ENCODE assay signal across 8 mouse cellular contexts in the genomic region with DNA sequence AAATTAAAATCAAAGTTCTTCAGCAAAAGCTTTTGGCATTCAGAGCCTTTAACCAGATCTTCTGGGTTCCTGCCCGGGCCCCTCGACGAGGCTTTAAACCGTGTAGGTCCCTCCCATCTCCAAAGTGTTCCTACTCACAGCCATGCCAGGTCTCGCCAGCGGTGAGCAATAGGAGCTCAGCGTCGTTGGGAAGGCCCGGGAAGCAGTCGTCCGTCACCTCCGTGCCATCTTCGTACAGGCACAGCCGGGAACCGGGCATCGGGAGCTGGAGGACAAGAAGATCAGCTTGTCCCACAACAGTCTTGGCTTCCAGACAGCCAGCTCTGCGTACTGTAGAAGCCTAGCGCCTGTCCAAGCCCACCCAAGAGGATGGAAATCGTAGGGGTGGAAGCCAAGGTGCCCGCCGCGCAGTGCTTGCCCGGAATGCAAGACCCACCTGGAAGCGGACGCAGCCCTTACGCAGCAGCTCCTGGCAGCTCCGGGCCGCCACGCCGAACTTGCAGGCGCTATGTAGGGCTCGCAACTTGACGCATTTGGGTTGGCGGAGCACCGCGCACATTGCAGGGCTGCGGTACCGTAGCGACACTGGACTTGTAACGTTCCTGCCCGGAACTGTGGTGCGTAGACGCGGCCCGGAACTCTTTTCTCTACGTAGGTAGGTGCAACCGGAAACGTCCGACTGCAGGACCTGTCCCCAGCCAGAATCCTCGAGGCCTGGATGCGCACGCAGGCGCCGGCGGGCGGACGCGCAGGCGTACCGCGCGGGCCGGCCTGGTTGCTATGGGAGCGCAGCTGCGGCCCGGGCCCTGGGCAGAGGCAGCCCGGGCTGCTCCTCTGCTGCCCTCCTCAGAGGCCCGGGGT. TPM values are rescaled to one million over a fixed set of nuclear protein-coding genes. Genes with fewer than 3 reads are reported as not detected.
A peak's percentile ranks its signal among the peaks of the same experiment; 100 is the strongest.
DNase-seq lines count a peak whose midpoint lies in the region; ATAC-seq and TF ChIP-seq lines count a peak whose summit lies in the region.

A gene (minus strand): TSS at position 696 of the 861 bp plus-strand sequence.
A gene (plus strand): TSS at position 764 of the 861 bp plus-strand sequence.

- peak within 1 kb of the TSS; percentile 92 for H3K9ac ChIP-seq in ES-E14 (ENCODE audit: insufficient read depth, low read depth, low read length, poor library complexity, severe bottlenecking)
- peak within 1 kb of the TSS; percentile 83 for H3K9ac ChIP-seq in forebrain, embryonic 16.5 days (replicated peaks; ENCODE audit: low read depth, low read length)
- H3K9ac ChIP-seq in lung, embryonic 14.5 days, result peak within 1 kb of the TSS; percentile 66

- H3K4me1 ChIP-seq in ES-E14 (ENCODE audit: control insufficient read depth in 2 of 2, insufficient read depth in 2 of 2, low read length in 2 of 2, poor library complexity in 1 of 2), result no peaks in the 10 kb centered on the region
- H3K4me1 ChIP-seq in forebrain, embryonic 16.5 days (replicated peaks; ENCODE audit: control insufficient read depth, insufficient read depth, low read length), result peaks cover 24% of the 10 kb centered on the region
- H3K4me1 ChIP-seq in lung, embryonic 14.5 days (ENCODE audit: insufficient read depth), result peaks cover 4% of the 10 kb centered on the region
- H3K4me1 ChIP-seq in olfactory bulb, adult 2 months (ENCODE audit: control insufficient read depth, insufficient read depth, low read length), result peaks cover 18% of the 10 kb centered on the region
- peaks cover 9% of the 10 kb centered on the region for H3K4me1 ChIP-seq in thymus, adult 2 months (replicated peaks; ENCODE audit: control insufficient read depth, insufficient read depth, low read length)

- ATAC-seq in forebrain, embryonic 16.5 days, result peak; percentile 99
- peak; percentile 99 for ATAC-seq in lung, embryonic 14.5 days (ENCODE audit: insufficient read depth)

- intact Hi-C loops in heart, postnatal 36 days (cut with DNase I), result loop anchor here (2.0 kb wide), 1 partner anchor 36 kb away; a partner anchor contains a TSS

- peak; percentile 57 for TF ChIP-seq POLR2A in olfactory bulb, adult 2 months (IDR thresholded peaks at IDR 0.05; ENCODE audit: insufficient read depth, low read depth, low read length)
- TF ChIP-seq POLR2A in thymus, adult 2 months (IDR thresholded peaks at IDR 0.05; ENCODE audit: control insufficient read depth, extremely low read depth, insufficient read depth, low read length, poor library complexity), result no peak

- DNase-seq in ES-E14 (ENCODE audit: low read depth, low spot score), result peak; percentile 80
- DNase-seq in cerebellum, adult 11-12 months, result peak; percentile 90
- DNase-seq in heart, postnatal 36 days, result peak; percentile 95 to 96
- peak; percentile 92 to 95 for DNase-seq in layer of hippocampus, adult 2 months (ENCODE audit: low spot score in 2 of 2)
- peak; percentile 97 for DNase-seq in lung, embryonic 14.5 days
- DNase-seq in thymus, adult 2 months, result peak; percentile 87

- peak; percentile 25 for TF ChIP-seq CTCF in layer of hippocampus, adult 2 months (conservative IDR thresholded peaks at IDR 0.05)
- no peak for TF ChIP-seq CTCF in lung, embryonic 14.5 days (IDR thresholded peaks at IDR 0.05; ENCODE audit: low read depth)
- no peak for TF ChIP-seq CTCF in olfactory bulb, adult 2 months (IDR thresholded peaks at IDR 0.05; ENCODE audit: insufficient read depth, low read depth, low read length)
- TF ChIP-seq CTCF in thymus, adult 2 months (IDR thresholded peaks at IDR 0.05; ENCODE audit: borderline replicate concordance, control insufficient read depth, extremely low read depth, insufficient read depth, low read length, poor library complexity), result peak; percentile 53; the same call in 1 of the 2 replicates

- no peaks in the 10 kb centered on the region for H3K27me3 ChIP-seq in forebrain, embryonic 16.5 days (replicated peaks; ENCODE audit: control insufficient read depth, insufficient read depth, low read length)
- no peaks in the 10 kb centered on the region for H3K27me3 ChIP-seq in lung, embryonic 14.5 days (ENCODE audit: insufficient read depth, low read length)
- H3K27me3 ChIP-seq in thymus, adult 2 months (ENCODE audit: control insufficient read depth, insufficient read depth, low read length), result no peaks in the 10 kb centered on the region

- H3K9me3 ChIP-seq in ES-E14 (ENCODE audit: control insufficient read depth, insufficient read depth, low read depth, low read length), result no peaks in the 10 kb centered on the region
- no peaks in the 10 kb centered on the region for H3K9me3 ChIP-seq in forebrain, embryonic 16.5 days (ENCODE audit: control insufficient read depth, low read length)
- no peaks in the 10 kb centered on the region for H3K9me3 ChIP-seq in lung, embryonic 14.5 days (ENCODE audit: low read depth, low read length)

- WGBS in forebrain, embryonic 16.5 days, result 1% methylated on average over 68 of the region's 68 CpGs
- under 1% methylated on average over 68 of the region's 68 CpGs for WGBS in lung, embryonic 14.5 days
- WGBS in olfactory bulb, adult 2 months, result under 1% methylated on average over 68 of the region's 68 CpGs
- under 1% methylated on average over 68 of the region's 68 CpGs for whole genome bisulfite sequencing in thymus, adult 2 months

- peak within 1 kb of the TSS; percentile 75 for H3K4me2 ChIP-seq in forebrain, embryonic 16.5 days (ENCODE audit: low read length)
- peak within 1 kb of the TSS; percentile 73 for H3K4me2 ChIP-seq in lung, embryonic 14.5 days

- no peak within 1 kb of the TSS for H3K27ac ChIP-seq in ES-E14 (ENCODE audit: insufficient read depth, low read depth, low read length, poor library complexity, severe bottlenecking)
- H3K27ac ChIP-seq in forebrain, embryonic 16.5 days (ENCODE audit: low read length), result peak within 1 kb of the TSS; percentile 54; the same call in 1 of the 2 replicates
- peak within 1 kb of the TSS; percentile 95 for H3K27ac ChIP-seq in layer of hippocampus, adult 2 months
- H3K27ac ChIP-seq in lung, embryonic 14.5 days (ENCODE audit: low read depth), result no peak within 1 kb of the TSS
- peak within 1 kb of the TSS; percentile 43 for H3K27ac ChIP-seq in olfactory bulb, adult 2 months (ENCODE audit: insufficient read depth, low read depth, low read length)
- no peak within 1 kb of the TSS for H3K27ac ChIP-seq in thymus, adult 2 months (ENCODE audit: control insufficient read depth, insufficient read depth, low read length)

- H3K36me3 ChIP-seq in ES-E14 (ENCODE audit: control insufficient read depth, insufficient read depth, low read length, poor library complexity, severe bottlenecking), result peaks cover 2% of the 10 kb centered on the region; the same call in 1 of the 2 replicates
- H3K36me3 ChIP-seq in forebrain, embryonic 16.5 days (ENCODE audit: control insufficient read depth, insufficient read depth), result peaks cover 5% of the 10 kb centered on the region
- peaks cover 23% of the 10 kb centered on the region for H3K36me3 ChIP-seq in lung, embryonic 14.5 days (ENCODE audit: insufficient read depth)
- H3K36me3 ChIP-seq in thymus, adult 2 months (ENCODE audit: control insufficient read depth, insufficient read depth, low read length), result peaks cover 5% of the 10 kb centered on the region

- peak within 1 kb of the TSS; percentile 80 to 97 for H3K4me3 ChIP-seq in ES-E14 (ENCODE audit: insufficient read depth in 1 of 2, low read depth in 1 of 2, low read length in 2 of 2, poor library complexity in 1 of 2, severe bottlenecking in 1 of 2)
- peak within 1 kb of the TSS; percentile 74 for H3K4me3 ChIP-seq in forebrain, embryonic 16.5 days (replicated peaks; ENCODE audit: low read length)
- H3K4me3 ChIP-seq in layer of hippocampus, adult 2 months, result peak within 1 kb of the TSS; percentile 89
- H3K4me3 ChIP-seq in lung, embryonic 14.5 days (ENCODE audit: low read depth, low read length), result peak within 1 kb of the TSS; percentile 72
- peak within 1 kb of the TSS; percentile 69 for H3K4me3 ChIP-seq in olfactory bulb, adult 2 months (ENCODE audit: insufficient read depth, low read depth, low read length)
- H3K4me3 ChIP-seq in thymus, adult 2 months (ENCODE audit: control insufficient read depth, insufficient read depth, low read length), result peak within 1 kb of the TSS; percentile 95

- in situ Hi-C loops in ES-E14 (cut with MboI; ENCODE audit: low sequenced_read_pairs in 2 of 2, unreplicated experiment in 2 of 2), result no loop called here

TF ChIP-seq in ES-E14, 5 proteins besides CTCF, POLR2A, EP300 and RAD21:
- TF ChIP-seq ZC3H11A (IDR thresholded peaks at IDR 0.05; ENCODE audit: borderline replicate concordance, low read depth, low read length) (no peak), MAFK (IDR thresholded peaks at IDR 0.05; ENCODE audit: insufficient read depth, low read depth, low read length) (no peak), HCFC1 (IDR thresholded peaks at IDR 0.05; ENCODE audit: borderline replicate concordance, insufficient read depth, low read length) (peak; percentile 93), ZNF384 (IDR thresholded peaks at IDR 0.05; ENCODE audit: low read depth, low read length) (no peak), CHD2 (IDR thresholded peaks at IDR 0.05; ENCODE audit: low read depth, low read length) (0 out of 2 replicates have a peak, but pooled peaks have one; percentile 22)

RNA-seq across cellular contexts. Expression of the first gene that starts in this region (rescaled TPM):
- 14.4 and 15.1 TPM in 2 replicates for total RNA-seq in ES-E14 (2012; rRNA removed)
- polyA plus RNA-seq in forebrain, embryonic 16.5 days (2015; fragmentation: Nextera tagmentation; extraction: Ambion mirVana), result 12.3 and 13.1 TPM in 2 replicates
- 1 to 10 TPM; 3.7 to 4.4 TPM for total RNA-seq in heart, postnatal 36 days (2021)
- total RNA-seq in layer of hippocampus, adult 2 months (2021), result 10 to 100 TPM; 17.2 to 18.3 TPM
- polyA plus RNA-seq in lung, embryonic 14.5 days (2014; fragmentation: Nextera tagmentation; extraction: Ambion mirVana), result 11.1 and 12.4 TPM in 2 replicates
- not detected in 2 replicates for polyA plus RNA-seq in olfactory bulb, adult 2 months (2012; ENCODE audit: insufficient read depth, insufficient read length, low replicate concordance, missing spikeins)
- polyA plus RNA-seq in thymus, adult 2 months (2012; rRNA removed), result 50.1 and 54.6 TPM in 2 replicates

RNA-seq across cellular contexts. Expression of the second gene that starts in this region (rescaled TPM):
- total RNA-seq in ES-E14 (2012; rRNA removed), result 15.0 and 16.1 TPM in 2 replicates
- 21.1 and 23.5 TPM in 2 replicates for polyA plus RNA-seq in forebrain, embryonic 16.5 days (2015; fragmentation: Nextera tagmentation; extraction: Ambion mirVana)
- 10 to 100 TPM; 28.0 to 29.6 TPM for total RNA-seq in heart, postnatal 36 days (2021)
- total RNA-seq in layer of hippocampus, adult 2 months (2021), result 10 to 100 TPM; 31.6 to 34.8 TPM
- polyA plus RNA-seq in lung, embryonic 14.5 days (2014; fragmentation: Nextera tagmentation; extraction: Ambion mirVana), result 18.9 and 21.4 TPM in 2 replicates
- polyA plus RNA-seq in olfactory bulb, adult 2 months (2012; ENCODE audit: insufficient read depth, insufficient read length, low replicate concordance, missing spikeins), result not detected in 2 replicates
- 24.5 and 24.6 TPM in 2 replicates for polyA plus RNA-seq in thymus, adult 2 months (2012; rRNA removed)

Comparison
In these comparisons a context has a peak if more than half of its experiments do, and no peak if none do; other contexts are left out.
1. H3K27ac ChIP-seq: peak in forebrain, embryonic 16.5 days (single experiment), layer of hippocampus, adult 2 months (single experiment) and olfactory bulb, adult 2 months (single experiment); none in ES-E14 (single experiment), lung, embryonic 14.5 days (single experiment) and thymus, adult 2 months (single experiment).
2. CTCF ChIP-seq: peak in layer of hippocampus, adult 2 months (single experiment) and thymus, adult 2 months (single experiment); none in lung, embryonic 14.5 days (single experiment) and olfactory bulb, adult 2 months (single experiment).
3. Peak in every context shown above with its lines, with median percentiles within 50 percentile points of each other: DNase-seq, H3K4me3 ChIP-seq and H3K9ac ChIP-seq.